Mouse (Mus musculus) heart, adult 18-20 months (tissue): ENCODE measurements around the gene Chchd5. TPM values are rescaled to one million over a fixed set of nuclear protein-coding genes. Genes with fewer than 3 reads are reported as not detected.
A peak's percentile ranks its signal among the peaks of the same experiment; 100 is the strongest.

Source experiments
- DNase-seq, 2 experiments: peaks; one replicate each; pipeline ENCODE4 v3.0.0; 2021 to 2022; ENCODE audit warnings: mixed read lengths in 1 of 2
- long read RNA-seq, 2 experiments: library from polyadenylated mRNA; stranded (forward); transcript quantifications; one replicate each; pipeline ENCODE4 v2.0.0; 2021
- total RNA-seq, 2 experiments: library from RNA; stranded (reverse); gene quantifications; 2 replicates each; pipeline ENCODE4 v1.2.3; 2021

Gene Chchd5
- 10 to 100 TPM; 13.0 to 13.1 TPM for total RNA-seq
- long read RNA-seq, experiment 1, transcript Chchd5-201 (4 exons, 1,325 nt): major isoform, 15 of 22 reads
- long read RNA-seq, experiment 1, transcript Chchd5-203 (2 exons, 793 nt): minor isoform, 6 of 22 reads
- long read RNA-seq, experiment 1, partial matches to known transcripts: 0 of 22 reads
- long read RNA-seq, experiment 1, other reads (novel, unspliced or antisense): 1 of 22 reads
- long read RNA-seq, experiment 2, transcript Chchd5-201 (4 exons, 1,325 nt): major isoform, 20 of 29 reads
- long read RNA-seq, experiment 2, partial matches to known transcripts: 0 of 29 reads
- long read RNA-seq, experiment 2, other reads (novel, unspliced or antisense): 4 of 29 reads

DNA sequence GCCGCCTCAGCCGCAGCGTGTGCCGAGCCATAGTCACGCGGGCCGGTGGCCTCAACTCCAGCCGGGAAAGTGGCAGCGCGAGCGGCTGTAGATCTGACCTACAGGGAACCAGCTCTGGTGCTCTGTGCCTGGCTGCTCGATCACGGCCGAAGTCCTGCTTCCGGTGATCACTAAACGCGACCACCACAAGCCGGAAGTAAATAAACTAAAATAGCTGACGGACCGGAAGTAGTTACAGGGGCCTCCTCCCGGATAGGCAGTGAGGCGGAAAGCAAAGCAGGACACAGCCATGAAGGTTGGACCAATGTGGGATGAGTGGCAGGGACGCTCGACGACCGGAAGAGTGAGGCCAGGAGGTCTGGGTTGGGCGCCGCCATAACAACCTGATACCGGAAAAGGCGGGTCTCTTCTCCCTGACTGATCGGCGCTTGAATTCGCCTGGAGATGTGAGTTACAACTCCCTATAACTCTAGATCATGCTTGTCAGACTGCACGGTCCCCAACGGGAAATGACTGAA, at the start of gene Chchd5:
Gene Chchd5 (plus strand): TSS at position 289 of the 518 bp plus-strand sequence.
- peak; percentile 92 to 98 for DNase-seq

DNA sequence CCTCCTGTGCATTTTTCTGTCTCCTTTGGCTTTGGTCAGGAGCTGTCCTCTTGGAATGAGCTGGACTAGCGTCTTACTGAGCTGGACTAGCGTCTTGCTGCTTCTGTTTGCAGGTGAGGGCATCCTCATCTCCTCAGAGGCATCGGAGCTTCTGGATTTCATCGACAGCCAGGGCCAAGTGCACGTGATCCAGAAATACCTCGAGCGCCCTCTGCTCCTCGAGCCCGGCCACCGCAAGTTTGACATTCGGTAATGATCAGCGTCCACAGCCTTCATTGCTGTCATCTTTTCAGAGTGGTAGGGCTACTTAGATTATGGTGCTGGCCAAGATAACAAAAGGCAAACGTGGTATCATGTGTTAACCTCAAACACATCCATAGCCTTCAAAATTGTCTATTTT, 48.4 kb upstream of the Chchd5 start:
- DNase-seq: no peak

DNA sequence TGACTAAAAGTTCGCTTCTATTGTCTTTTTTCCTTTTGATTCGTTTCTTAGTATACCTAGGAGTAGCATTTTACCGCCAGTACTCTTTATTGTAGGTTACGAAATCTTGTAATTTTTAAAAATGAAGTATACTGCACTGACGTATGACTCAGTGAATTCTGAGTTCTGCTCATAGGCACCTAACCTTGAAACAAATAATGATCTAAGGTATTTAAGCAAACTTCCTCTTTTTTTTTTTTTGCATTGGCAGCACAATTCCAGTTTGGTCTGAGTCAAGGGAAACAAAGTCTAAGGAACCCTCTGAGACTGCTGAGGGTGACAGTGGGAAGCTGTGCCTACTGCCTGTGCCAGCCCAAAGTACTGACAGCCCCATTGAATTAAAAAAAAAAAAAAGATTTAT, 46.0 kb upstream of the Chchd5 start:
- DNase-seq: no peak

DNA sequence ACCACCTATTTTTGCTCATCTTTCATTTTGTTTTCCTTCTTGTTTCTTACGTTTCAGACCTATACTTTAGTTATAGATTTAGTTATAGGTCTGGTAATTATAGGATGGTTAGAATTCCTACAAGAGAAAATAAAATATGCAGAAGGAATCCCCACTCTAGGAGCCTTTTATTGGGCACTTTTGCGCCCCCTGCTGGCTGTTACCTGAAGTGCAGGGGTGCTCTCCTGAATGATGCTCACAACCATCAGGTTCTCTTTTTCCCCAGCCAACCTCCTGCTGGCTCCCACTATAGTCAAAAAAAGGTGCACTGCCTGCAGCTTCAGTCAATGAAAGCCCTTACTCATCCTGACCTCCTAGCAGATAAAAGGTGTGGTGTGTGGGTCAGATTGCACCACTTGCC, 44.5 kb upstream of the Chchd5 start:
- peak in 1 of 2 experiments; percentile 47 for DNase-seq

GRCm38 (mm10) chr2:129087520-129087919, 42.0 kb upstream of the Chchd5 start:
- no peak for DNase-seq

- DNase-seq: no peak
Observed at GRCm38 (mm10) chr2:129090370-129090769, 39.1 kb upstream of the Chchd5 start.

DNA sequence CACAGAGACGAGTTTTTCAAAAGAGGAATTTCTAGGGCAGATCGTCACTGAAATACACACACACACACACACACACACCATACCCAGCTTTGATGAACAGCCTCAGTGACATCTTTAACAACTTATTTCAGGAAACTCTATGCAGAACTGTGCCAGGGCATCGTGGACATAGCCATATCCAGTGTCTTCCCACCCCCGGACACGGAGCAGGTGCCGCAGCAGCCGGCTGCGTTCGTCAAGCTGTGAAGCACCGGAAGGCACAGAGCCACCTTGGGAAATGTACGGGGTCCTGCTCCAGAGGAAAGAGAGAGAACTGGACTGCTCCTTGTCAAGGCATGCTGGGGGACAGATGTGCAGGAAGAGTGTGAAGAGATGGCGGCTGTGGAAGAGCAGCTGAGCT, 36.7 kb upstream of the Chchd5 start:
- DNase-seq: no peak

DNA sequence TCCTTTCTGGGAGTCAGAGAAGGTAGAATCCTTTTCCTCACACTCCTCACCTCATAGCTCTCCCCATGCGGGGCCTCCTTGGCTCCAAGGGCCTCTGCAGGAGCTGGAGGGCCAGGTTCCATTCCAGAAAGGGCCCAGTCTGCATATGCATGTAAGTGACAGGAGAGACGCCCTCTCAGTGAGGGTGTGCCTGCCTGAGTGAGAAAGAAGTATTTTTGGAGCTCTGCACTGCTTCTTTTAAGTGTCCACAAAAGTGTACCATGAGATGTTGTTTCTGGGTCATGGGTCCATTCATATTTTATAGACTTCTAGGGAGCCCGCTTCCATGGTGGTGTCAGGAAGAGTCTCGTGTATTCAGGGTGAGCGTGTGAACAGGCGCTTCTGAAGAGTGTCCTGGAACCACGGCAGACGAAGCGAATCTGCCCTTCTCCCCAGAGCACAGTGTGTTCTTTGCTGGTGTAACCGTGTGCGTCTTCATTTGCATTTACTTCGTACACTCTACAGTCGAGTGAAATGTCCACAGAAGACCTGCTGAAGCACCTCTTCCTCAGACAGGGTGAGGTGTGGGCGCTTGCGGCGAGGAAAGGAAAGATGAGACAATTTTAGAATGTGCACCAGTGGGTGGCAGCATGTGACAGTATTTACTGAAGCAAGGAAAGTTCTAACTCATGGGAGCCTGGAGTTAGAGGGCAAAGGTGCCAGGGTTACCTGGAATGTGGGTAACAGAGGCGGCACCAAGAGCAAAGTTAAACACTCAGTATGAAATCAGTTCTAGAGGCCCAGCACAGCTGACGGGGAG, 35.4 kb upstream of the Chchd5 start:
- DNase-seq: no peak

GRCm38 (mm10) chr2:129100784-129101310, 28.7 kb upstream of the Chchd5 start, which contains the start of gene Polr1b:
Gene Polr1b, plus strand, starts transcription at chr2:129100995.
- peak; percentile 95 to 97 for DNase-seq

DNA sequence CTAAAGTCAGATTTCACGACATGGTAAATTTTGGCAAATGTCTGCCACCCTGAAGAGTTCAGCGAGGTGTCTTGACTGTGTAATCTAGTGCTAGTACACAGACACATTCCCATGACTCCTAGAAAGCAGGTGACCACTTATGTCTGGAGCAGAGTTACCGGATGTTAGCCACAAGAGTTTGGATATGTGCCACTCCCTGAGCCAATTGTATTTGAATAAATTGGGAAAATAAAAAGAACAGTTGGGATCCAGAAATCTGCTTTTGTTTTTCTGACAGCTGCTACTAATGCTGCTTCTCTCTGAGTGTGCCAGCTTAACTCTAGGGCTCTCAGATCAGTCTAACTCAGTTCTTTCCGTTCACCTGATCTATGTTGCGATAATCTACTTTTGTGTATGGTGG, 16.6 kb upstream of the Chchd5 start:
- DNase-seq: no peak

DNA sequence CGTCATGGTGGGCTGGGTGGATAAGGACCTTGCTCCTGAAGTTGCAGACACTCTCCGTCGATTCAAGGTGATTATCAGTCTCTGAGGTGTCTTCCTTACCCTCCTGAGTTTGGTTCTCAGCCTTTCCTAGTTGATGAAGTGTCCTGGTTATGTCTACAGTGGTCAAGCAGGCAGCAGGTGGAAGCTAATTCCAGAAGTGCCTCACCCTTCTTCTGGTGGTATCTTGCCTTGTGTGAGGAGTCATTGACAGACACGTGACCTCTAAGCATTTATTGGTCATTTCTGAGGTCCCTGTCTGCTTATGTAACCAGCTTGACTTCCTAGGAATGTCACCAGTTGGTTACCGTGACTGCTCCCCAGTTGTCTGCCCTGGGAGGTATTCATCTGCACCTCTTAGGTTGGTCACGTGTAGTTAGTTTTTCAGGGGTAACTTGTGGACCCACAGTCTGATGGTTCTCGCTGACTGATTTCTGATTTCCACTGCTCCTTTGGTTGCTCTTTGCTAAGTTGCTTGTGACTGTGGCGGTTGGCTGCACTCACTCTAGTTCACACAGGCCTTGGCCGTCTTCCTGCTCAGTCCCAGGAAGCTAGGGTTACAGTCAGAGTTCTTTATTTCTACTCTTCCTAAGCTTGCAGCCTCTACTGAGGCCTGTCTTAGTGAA, 13.7 kb upstream of the Chchd5 start:
- no peak for DNase-seq

GRCm38 (mm10) chr2:129116368-129116739, 13.1 kb upstream of the Chchd5 start:
- no peak for DNase-seq

DNA sequence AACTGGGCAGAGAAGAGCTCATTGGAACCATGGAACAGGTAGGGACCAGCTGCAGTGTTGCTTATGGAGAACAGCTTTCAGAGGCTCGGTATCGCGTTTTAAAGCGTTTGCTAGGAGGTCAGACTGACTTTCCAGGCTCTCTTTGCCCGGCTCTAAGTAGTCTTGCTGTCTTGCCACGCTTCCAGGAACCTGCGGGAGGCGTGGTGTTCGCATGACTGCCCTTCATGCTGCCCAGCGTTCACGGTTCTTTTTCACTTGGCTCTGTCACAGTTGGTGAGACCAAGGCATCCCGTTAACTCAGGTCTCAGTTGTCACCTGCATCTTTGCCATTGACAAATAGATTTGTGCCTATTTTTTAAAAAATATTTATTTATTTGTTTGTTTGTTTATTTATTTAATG, 11.4 kb upstream of the Chchd5 start:
- DNase-seq: no peak

GRCm38 (mm10) chr2:129121986-129122385, 7.5 kb upstream of the Chchd5 start:
- no peak for DNase-seq

GRCm38 (mm10) chr2:129129987-129130545, 566 bp downstream of the Chchd5 start:
- DNase-seq: peak in 1 of 2 experiments; percentile 4

DNA sequence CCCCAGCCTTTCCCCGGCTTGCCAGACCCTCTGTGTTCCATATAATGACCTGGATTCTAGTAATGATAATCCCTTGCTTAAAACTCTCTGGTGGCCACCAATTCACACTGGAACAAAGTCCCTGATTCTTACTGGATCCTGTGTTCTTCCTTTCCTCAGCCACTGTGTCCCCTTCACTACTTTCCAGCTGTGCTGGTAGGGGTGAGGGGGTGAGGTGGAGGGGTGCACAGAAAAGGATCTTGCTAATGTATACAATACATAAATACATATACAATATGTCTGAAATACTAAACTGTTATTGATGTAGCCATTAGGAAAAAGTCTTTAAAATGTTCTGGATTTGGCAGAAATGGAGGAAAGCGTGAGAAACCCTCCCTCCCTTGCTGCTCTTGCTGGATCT, 1.3 kb downstream of the Chchd5 start:
- DNase-seq: no peak

DNA sequence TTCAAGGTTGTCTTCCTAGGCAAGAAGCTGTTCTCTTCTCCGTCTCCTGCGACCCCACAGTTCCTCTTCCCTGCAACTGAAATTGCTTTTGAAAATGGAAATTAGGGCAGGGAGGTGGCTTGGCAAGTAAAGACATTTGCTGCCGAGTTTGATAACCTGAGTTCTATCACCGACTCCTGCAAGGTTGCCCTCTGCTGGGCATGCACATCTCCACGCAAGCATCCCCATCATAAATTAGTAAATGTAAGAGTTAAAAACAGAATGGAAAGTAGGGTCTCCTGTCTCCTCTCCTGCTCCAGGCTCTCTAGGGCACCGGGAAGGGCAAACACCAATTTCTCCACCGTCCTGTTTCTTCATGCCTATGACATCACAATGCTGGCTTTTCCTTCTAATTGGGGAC, 2.7 kb downstream of the Chchd5 start:
- no peak for DNase-seq

GRCm38 (mm10) chr2:129133006-129133805, 3.7 kb downstream of the Chchd5 start:
- peak in 1 of 2 experiments; percentile 7 for DNase-seq

DNA sequence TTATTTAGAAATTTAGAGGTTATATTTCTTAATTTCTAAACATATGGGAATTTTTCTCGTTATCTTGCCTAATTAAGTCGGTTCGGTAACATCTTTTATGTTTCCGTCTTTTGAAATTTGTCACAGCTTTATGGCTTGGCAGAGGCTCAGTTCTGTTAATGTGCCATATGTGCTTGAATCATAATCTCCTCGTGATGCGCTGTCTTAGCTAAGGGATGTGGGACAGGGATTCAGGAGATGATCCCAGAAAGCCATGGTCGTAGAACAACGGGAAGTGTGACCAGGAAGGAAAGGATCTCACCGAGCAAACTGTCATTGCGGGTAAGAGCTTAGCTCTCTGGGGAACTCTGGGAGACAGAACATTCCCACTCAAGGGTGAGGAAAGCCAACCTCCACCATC, 10.4 kb downstream of the Chchd5 start:
- no peak for DNase-seq

DNA sequence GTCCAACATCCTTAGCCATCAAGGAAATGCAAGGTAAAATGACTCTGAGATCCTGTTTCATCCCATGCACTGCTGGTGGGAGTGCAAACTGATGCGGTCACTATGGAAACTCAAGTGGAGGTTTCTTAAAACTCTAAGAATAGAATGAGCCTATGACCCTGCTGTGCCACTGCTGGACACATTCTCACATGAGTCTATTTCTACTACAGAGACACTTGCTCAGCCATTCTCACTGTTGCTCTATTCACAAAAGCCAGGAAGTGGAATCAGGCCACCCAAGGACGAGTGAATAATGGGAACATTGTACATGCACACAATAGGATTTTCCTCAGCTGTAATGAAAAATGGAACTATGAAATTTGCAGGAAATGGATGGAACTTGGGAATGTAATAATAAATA, 19.3 kb downstream of the Chchd5 start:
- no peak for DNase-seq

GRCm38 (mm10) chr2:129150386-129150785, 20.9 kb downstream of the Chchd5 start:
- DNase-seq: no peak
